Mouse (Mus musculus) frontal cortex, postnatal 14 days (tissue): ENCODE data around the gene Bcl2l10.

Source experiments
- DNase-seq, 2 experiments: peaks; one replicate each; pipeline ENCODE4 v3.0.0; 2022; ENCODE audit warnings: low spot score in 2 of 2

Bcl2l10 gene

GRCm38 (mm10) chr9:75347458-75347857, at the start of gene Bcl2l10:
Gene Bcl2l10 (plus strand): TSS chr9:75347758.
- no peak for DNase-seq

- DNase-seq, result no peak
These were observed 48.2 kb upstream of the Bcl2l10 start for GRCm38 (mm10) chr9:75299342-75299741.

GRCm38 (mm10) chr9:75303033-75303432, 44.5 kb upstream of the Bcl2l10 start:
- DNase-seq, result no peak

- DNase-seq, result no peak
These were observed 43.8 kb upstream of the Bcl2l10 start for GRCm38 (mm10) chr9:75303701-75304261.

GRCm38 (mm10) chr9:75304286-75304685, 43.3 kb upstream of the Bcl2l10 start:
- DNase-seq, result no peak

- no peak for DNase-seq
These were observed 41.2 kb upstream of the Bcl2l10 start, which contains the start of gene Gnb5 for GRCm38 (mm10) chr9:75306126-75306898. Gene Gnb5 (plus strand): TSS chr9:75306288.

GRCm38 (mm10) chr9:75307015-75307414, 40.5 kb upstream of the Bcl2l10 start:
- DNase-seq, result no peak

- DNase-seq, result no peak
These were observed 38.9 kb upstream of the Bcl2l10 start for GRCm38 (mm10) chr9:75308621-75309020.

- DNase-seq, result peak; percentile 50 to 76
These were observed 35.5 kb upstream of the Bcl2l10 start for GRCm38 (mm10) chr9:75312008-75312407.

- DNase-seq, result no peak
These were observed 34.3 kb upstream of the Bcl2l10 start for GRCm38 (mm10) chr9:75313138-75313831.

- peak; percentile 75 to 82 for DNase-seq
These were observed 33.6 kb upstream of the Bcl2l10 start for GRCm38 (mm10) chr9:75313832-75314516.

- no peak for DNase-seq
These were observed 32.9 kb upstream of the Bcl2l10 start for GRCm38 (mm10) chr9:75314517-75315105.

GRCm38 (mm10) chr9:75315238-75315637, 32.3 kb upstream of the Bcl2l10 start:
- DNase-seq, result no peak

GRCm38 (mm10) chr9:75316771-75317170, 30.8 kb upstream of the Bcl2l10 start:
- no peak for DNase-seq

GRCm38 (mm10) chr9:75318196-75318595, 29.4 kb upstream of the Bcl2l10 start:
- DNase-seq, result no peak

- DNase-seq, result no peak
These were observed 28.2 kb upstream of the Bcl2l10 start for GRCm38 (mm10) chr9:75319365-75319764.

- DNase-seq, result no peak
These were observed 25.3 kb upstream of the Bcl2l10 start for GRCm38 (mm10) chr9:75322099-75322885.

GRCm38 (mm10) chr9:75328047-75328446, 19.5 kb upstream of the Bcl2l10 start:
- no peak for DNase-seq

GRCm38 (mm10) chr9:75330821-75331220, 16.7 kb upstream of the Bcl2l10 start:
- no peak for DNase-seq

- DNase-seq, result no peak
These were observed 13.1 kb upstream of the Bcl2l10 start for GRCm38 (mm10) chr9:75334440-75334839.

GRCm38 (mm10) chr9:75338016-75338415, 9.5 kb upstream of the Bcl2l10 start:
- DNase-seq, result peak; percentile 47 to 60
